Mouse (Mus musculus) lung, adult 2 months (tissue): ENCODE measurements at regions not wholly inside any gene's neighbourhood (a gene's known extent, or its start where the extent isn't known, plus 50 kb on each side); places are given as distances from the start of the nearest gene placed in this dataset.

ENCODE experiments used
- DNase-seq: peaks from one replicate; pipeline ENCODE4 v3.0.0; 2022
- H3K4me1 ChIP-seq: fragments of 200-500 bp; 2 replicates; pipeline ENCODE4 v1.6.1; 2011; ENCODE audit warnings: low read length; ENCODE audit not compliant: control insufficient read depth, insufficient read depth
- H3K4me3 ChIP-seq: fragments of 200-500 bp; replicated peaks from 2 replicates; pipeline ENCODE3; 2011; ENCODE audit warnings: low read depth, mild to moderate bottlenecking, control low read depth, low read length; ENCODE audit errors: extremely low read depth
- CTCF ChIP-seq: fragments of 200-500 bp; IDR thresholded peaks from 2 replicates; pipeline ENCODE4 v1.5.1; 2011; ENCODE audit warnings: mild to moderate bottlenecking, low read length, control low read depth; ENCODE audit not compliant: insufficient read depth
- POLR2A ChIP-seq: fragments of 200-500 bp; IDR thresholded peaks from 2 replicates; pipeline ENCODE4 v1.6.1; 2011; ENCODE audit warnings: low read depth, mild to moderate bottlenecking, control low read depth, low read length, borderline replicate concordance; ENCODE audit errors: extremely low read depth
- WGBS: fragments of 180-500 bp; shearing (Covaris S2); methylation state at CpG from one replicate; pipeline ENCODE4 v1.1.7; 2018; 5-methylcytosine and 5-hydroxymethylcytosine counted together

DNA sequence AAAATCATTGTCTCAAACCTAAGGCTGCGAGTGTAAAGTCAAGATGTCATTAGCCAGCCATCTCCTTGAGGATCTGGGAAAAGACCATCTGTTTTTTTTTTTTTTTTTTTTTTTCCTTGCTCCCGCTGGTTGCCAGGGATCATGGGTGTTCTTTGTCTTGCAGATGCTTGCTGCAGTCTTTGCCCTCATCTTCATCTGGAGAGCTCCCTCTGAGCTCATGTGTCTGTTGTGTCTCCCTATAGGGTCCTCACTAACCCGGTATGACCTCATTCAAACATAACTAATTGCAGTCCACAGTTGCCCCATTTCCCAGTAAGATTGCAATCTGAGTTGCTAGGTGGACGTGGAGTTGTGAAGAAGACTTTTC, 77.3 kb upstream of the Bbx start:
- Histone ChIP-seq H3K4me1 (no peaks in the 10 kb centered on the region), H3K4me3 (no peak overlapping the region)
- WGBS = 58% methylated on average over 4 of the region's 4 CpGs
- no peak for DNase-seq
- TF ChIP-seq POLR2A (no peak), CTCF (no peak)

DNA sequence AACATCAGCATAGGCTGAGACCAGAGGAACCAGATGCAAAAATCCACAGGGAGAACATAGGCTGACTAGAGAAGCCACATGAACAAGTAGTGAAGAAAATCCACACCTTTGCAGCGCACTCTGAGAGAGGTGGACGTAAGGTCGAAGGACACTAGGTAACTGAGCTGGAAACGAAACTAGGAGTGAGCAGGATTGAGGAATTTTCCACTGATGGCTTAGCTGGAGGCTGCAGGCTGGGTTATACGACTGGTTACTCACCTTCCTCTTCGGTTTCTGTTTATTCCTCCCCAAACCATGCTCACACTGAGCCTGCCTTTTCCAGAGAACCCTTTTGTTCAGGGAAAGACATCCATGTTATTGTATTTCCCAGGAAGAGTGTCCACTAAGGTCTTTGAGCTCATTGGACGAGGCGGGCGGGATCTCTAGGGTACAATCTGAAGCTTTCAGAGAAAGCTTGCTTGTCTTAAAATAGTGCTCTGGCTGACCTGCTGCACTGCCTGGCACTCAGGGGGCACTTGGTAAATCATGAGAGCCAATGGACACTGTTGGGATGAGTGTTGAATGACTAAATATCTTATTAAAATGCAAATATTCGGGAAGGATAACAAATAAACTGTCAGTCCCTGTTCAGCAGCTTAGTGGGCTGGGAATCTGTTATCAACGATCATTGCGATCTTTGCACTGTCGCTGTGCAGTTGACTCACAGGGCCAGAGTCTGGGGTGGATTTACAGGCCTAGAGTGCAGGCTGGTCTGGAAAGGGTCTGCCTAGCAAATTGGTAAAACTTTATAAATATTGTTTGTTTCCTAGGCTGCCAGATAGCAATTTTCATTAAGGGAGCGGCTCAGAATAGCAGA, 76.7 kb upstream of the Bbx start:
- Histone ChIP-seq H3K4me1 (no peaks in the 10 kb centered on the region), H3K4me3 (no peak overlapping the region)
- DNase-seq = no peak
- TF ChIP-seq CTCF (no peak), POLR2A (no peak)
- 77% methylated on average over 14 of the region's 14 CpGs for WGBS

DNA sequence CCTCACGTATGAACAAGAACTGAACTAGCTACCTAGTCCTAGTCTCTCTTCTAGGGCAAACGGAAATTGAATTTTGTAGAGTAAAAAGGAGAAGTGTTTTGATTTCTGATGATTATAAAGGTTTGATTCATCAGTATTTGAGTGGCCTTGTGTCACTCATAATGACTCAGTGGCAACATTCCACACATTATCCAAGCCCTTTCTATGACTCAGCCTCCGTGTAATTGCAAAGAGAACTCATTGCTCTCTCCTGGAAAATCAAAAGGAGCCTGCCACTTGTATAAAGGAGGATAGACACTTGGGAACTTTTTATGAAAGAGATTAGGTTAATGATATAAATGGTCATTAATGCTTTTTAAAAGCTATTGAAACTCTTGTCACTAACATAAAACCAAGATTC, 72.4 kb upstream of the Bbx start:
- WGBS = 59% methylated on average over 3 of the region's 3 CpGs
- TF ChIP-seq POLR2A = no peak
- TF ChIP-seq CTCF = no peak
- Histone ChIP-seq H3K4me1 (no peaks in the 10 kb centered on the region), H3K4me3 (no peak overlapping the region)
- DNase-seq = no peak

DNA sequence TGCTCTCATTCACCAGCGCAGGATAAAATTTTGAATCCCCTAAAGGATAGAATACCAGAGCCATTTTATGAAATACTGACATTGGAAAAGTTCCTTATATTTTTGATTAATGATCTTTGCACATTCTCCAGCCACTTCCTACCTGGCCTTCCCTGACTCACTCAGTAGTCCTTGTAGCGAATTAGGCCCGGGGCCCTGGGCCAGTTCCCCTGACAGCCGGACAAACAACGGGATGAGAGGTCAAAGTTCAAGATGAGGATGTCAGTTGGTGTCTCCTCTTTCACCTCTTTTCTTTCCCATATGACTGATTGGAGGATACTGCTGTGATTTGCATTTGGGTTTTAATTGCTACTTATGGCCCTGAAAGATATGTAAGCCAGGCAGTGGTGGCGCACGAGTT, 66.7 kb upstream of the Bbx start:
- no peak for DNase-seq
- WGBS = 54% methylated on average over 7 of the region's 7 CpGs
- Histone ChIP-seq H3K4me1 (no peaks in the 10 kb centered on the region), H3K4me3 (no peak overlapping the region)
- TF ChIP-seq CTCF (no peak), POLR2A (no peak)

DNA sequence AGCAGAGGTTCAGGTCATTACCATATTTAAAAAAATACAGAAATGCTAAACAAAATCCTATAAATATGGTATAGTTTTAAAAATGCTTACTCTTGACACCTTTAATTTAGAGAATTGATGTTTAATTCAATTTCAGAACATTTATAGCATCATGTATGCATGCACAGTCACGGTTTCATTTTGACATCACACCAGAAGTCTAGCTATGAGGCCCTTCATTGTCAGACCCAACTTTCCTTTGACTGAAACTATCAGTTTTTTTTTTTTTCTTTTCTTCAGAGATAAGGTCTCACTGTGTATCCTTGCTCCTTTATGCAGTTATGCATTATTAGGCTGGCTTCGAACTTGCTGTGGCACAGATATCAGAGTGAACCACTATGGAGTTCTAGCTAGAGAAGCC, 61.5 kb upstream of the Bbx start:
- DNase-seq = no peak
- TF ChIP-seq POLR2A (no peak), CTCF (no peak)
- H3K4me1 ChIP-seq = no peaks in the 10 kb centered on the region
- no peak overlapping the region for H3K4me3 ChIP-seq
- WGBS = 99% methylated on average over 2 of the region's 2 CpGs

DNA sequence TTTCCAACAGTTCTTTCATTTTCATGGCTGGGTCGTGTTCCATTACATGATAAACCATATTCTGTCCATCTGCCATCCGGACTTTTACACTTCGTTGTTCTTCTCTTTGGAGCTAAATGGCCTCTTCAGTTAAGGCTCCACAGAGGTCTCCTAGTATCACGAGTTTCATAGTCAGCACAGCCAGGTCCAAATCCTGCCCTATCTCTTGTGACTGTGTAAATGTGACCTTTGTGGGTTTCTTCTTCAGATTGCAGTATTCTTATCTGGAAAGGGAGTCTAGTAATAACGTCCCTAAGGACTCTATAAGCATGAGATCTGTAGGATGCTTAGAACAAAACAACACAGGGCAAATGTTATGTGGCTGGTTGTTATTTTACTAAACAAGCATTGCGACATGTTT, 57.1 kb upstream of the Bbx start:
- WGBS = 85% methylated on average over 6 of the region's 6 CpGs
- no peak for DNase-seq
- TF ChIP-seq CTCF = no peak
- no peak for TF ChIP-seq POLR2A
- Histone ChIP-seq H3K4me3 (no peak overlapping the region), H3K4me1 (no peaks in the 10 kb centered on the region)

DNA sequence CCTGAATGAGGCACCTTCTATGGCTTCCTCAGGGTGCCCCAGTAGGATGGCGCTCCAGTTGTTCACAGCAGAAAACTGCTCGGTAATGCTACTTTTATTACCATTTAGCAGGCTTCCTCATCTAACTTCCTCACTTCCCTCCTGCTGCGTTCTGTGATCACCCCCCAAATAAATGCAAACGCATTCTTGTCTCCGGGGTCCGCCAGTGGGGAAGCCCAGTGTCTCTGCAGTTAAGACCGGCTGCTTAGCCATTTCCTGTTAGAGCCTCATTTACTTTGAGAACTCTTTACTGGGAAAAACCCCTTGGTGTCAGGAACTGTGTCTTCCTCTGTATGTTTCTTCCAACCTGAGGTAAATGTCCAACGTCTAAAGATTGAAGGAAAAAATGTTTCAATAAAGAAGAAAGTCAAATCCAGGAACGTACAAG, 50.2 kb upstream of the Bbx start:
- WGBS = 23% methylated on average over 9 of the region's 9 CpGs
- DNase-seq = no peak
- TF ChIP-seq CTCF (no peak), POLR2A (no peak)
- Histone ChIP-seq H3K4me1 (no peaks in the 10 kb centered on the region), H3K4me3 (no peak overlapping the region)
